35 mouse cellular contexts compared by ENCODE assay signal in the genomic region with DNA sequence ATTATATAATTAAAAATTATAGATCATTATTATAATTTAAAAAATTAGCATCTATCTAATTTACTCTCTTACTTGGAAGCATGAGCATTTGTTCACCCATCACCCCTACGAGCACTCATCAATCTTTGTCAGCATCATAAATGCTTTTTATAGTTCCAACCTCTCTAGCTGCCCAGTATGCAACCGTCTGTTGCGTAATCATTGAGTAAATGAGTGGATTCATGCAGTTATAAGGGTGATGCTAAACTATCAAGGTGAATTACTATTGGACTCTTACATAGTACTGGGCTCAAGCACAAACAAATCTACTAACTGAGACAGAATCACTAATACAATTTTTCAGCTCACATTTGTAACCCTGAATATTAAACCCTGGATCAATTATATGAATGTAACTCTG.
"Had no signal": no experiment of that assay in that cellular context is flagged by ENCODE, and none has a peak within 500 bp of the region (broad histone marks: within the 10 kb centered on the region; RNA-seq: fewer than 3 reads in every experiment).

No protein-coding gene starts in this region.

- H3K27me3 ChIP-seq: heart, embryonic 12.5 days; heart, embryonic 13.5 days; heart, embryonic 15.5 days; hindbrain, embryonic 12.5 days; hindbrain, embryonic 13.5 days; hindbrain, embryonic 15.5 days; intestine, embryonic 15.5 days; kidney, embryonic 15.5 days had no signal

- H3K9me3 ChIP-seq: heart, embryonic 10.5 days; heart, embryonic 13.5 days; heart, embryonic 15.5 days; hindbrain, embryonic 10.5 days; hindbrain, embryonic 12.5 days; hindbrain, embryonic 13.5 days; hindbrain, embryonic 15.5 days; intestine, embryonic 15.5 days; kidney, embryonic 15.5 days had no signal

- H3K9ac ChIP-seq: heart, embryonic 12.5 days; heart, embryonic 13.5 days; heart, embryonic 15.5 days; hindbrain, embryonic 12.5 days; hindbrain, embryonic 13.5 days; hindbrain, embryonic 14.5 days; hindbrain, embryonic 15.5 days; intestine, embryonic 15.5 days; kidney, embryonic 15.5 days had no signal

- H3K36me3 ChIP-seq: heart, embryonic 10.5 days; heart, embryonic 12.5 days; heart, embryonic 13.5 days; heart, embryonic 15.5 days; hindbrain, embryonic 10.5 days; hindbrain, embryonic 12.5 days; hindbrain, embryonic 13.5 days; intestine, embryonic 15.5 days; kidney, embryonic 15.5 days had no signal

- H3K4me2 ChIP-seq: heart, embryonic 11.5 days; heart, embryonic 12.5 days; heart, embryonic 13.5 days; heart, embryonic 15.5 days; hindbrain, embryonic 12.5 days; hindbrain, embryonic 13.5 days; hindbrain, embryonic 14.5 days; hindbrain, embryonic 15.5 days; intestine, embryonic 15.5 days; kidney, embryonic 15.5 days had no signal

- H3K4me3 ChIP-seq: heart, embryonic 10.5 days; heart, embryonic 12.5 days; heart, embryonic 13.5 days; heart, embryonic 15.5 days; hindbrain, embryonic 10.5 days; hindbrain, embryonic 12.5 days; hindbrain, embryonic 13.5 days; hindbrain, embryonic 15.5 days; intestine, embryonic 15.5 days; kidney, embryonic 15.5 days; layer of hippocampus, adult 2 months had no signal

- ATAC-seq: hindbrain, embryonic 16.5 days; hindbrain, postnatal 0 days; inflammation-experienced regulatory T-cells, adult 6 months; intestine, embryonic 15.5 days; intestine, embryonic 16.5 days; intestine, postnatal 0 days had no signal

- H3K4me1 ChIP-seq: heart, embryonic 10.5 days; heart, embryonic 15.5 days; hindbrain, embryonic 10.5 days; hindbrain, embryonic 12.5 days; hindbrain, embryonic 15.5 days; intestine, embryonic 15.5 days had no signal

- DNase-seq: heart, postnatal 10 days; heart, postnatal 14 days; heart, postnatal 36 days; heart, postnatal 4 days; kidney, adult 11 months; kidney, adult 18-20 months; kidney, adult 2 months; kidney, adult 8-10 months; kidney, adult 9 months; kidney, postnatal 10 days; kidney, postnatal 14 days; kidney, postnatal 25 days; kidney, postnatal 36 days; kidney, postnatal 4 days; layer of hippocampus, adult 9-11 months; layer of hippocampus, postnatal 36 days had no signal

- H3K27ac ChIP-seq: heart, embryonic 10.5 days; heart, embryonic 13.5 days; heart, embryonic 15.5 days; hindbrain, embryonic 10.5 days; hindbrain, embryonic 12.5 days; hindbrain, embryonic 13.5 days; hindbrain, embryonic 14.5 days; hindbrain, embryonic 15.5 days; hindbrain, postnatal 0 days; intestine, embryonic 15.5 days; kidney, embryonic 15.5 days; kidney, postnatal 0 days; layer of hippocampus, adult 2 months had no signal
